Comparison of ENCODE assay signal across 10 mouse cellular contexts in genomic region chr2:178158936-178159335, GRCm38 (mm10). TPM values are rescaled to one million over a fixed set of nuclear protein-coding genes. Genes with fewer than 3 reads are reported as not detected.
DNase-seq lines count a peak whose midpoint lies in the region; ATAC-seq and TF ChIP-seq lines count a peak whose summit lies in the region.
"Had no signal": no experiment of that assay in that cellular context is flagged by ENCODE, and none has a peak within 500 bp of the region (broad histone marks: within the 10 kb centered on the region; RNA-seq: fewer than 3 reads in every experiment).

No protein-coding gene starts in this region.

- no peak overlapping the region for H3K4me3 ChIP-seq in limb, embryonic 12.5 days (replicated peaks)
- no peak overlapping the region for H3K4me3 ChIP-seq in limb, embryonic 10.5 days
- no peak overlapping the region for H3K4me3 ChIP-seq in left cerebral cortex, adult 2 months
- H3K4me3 ChIP-seq: forebrain, embryonic 12.5 days had no signal

- H3K9ac ChIP-seq in limb, embryonic 12.5 days (replicated peaks) = no peak overlapping the region
- H3K9ac ChIP-seq: forebrain, embryonic 12.5 days; lung, embryonic 14.5 days had no signal

- no peak for ATAC-seq in limb, embryonic 12.5 days (ENCODE audit: insufficient number of reproducible peaks, insufficient read depth, low FRiP score, low TSS enrichment, low read depth)

- no peak for DNase-seq in limb, embryonic 10.5 days (ENCODE audit: low spot score)
- DNase-seq in layer of hippocampus, adult 11-12 months (ENCODE audit: low spot score) = peak; percentile 78
- peak; percentile 35 to 64 for DNase-seq in left cerebral cortex, adult 2 months (ENCODE audit: extremely low spot score in 1 of 2, low spot score in 2 of 2)
- peak; percentile 47 for DNase-seq in right cerebral cortex, postnatal 14 days
- no peak for DNase-seq in heart, postnatal 10 days
- DNase-seq in spleen, postnatal 14 days (ENCODE audit: low spot score in 2 of 2) = no peak
- DNase-seq: embryo, embryonic 11 days; lung, embryonic 14.5 days had no signal

- H3K4me2 ChIP-seq in limb, embryonic 12.5 days = no peak overlapping the region
- H3K4me2 ChIP-seq: forebrain, embryonic 12.5 days; lung, embryonic 14.5 days had no signal

- H3K4me1 ChIP-seq in limb, embryonic 12.5 days (replicated peaks) = peaks cover 9% of the 10 kb centered on the region
- peaks cover 15% of the 10 kb centered on the region for H3K4me1 ChIP-seq in limb, embryonic 10.5 days

- WGBS in limb, embryonic 12.5 days = 85% methylated on average over 12 of the region's 12 CpGs
- WGBS in limb, embryonic 10.5 days = 91% methylated on average over 12 of the region's 12 CpGs

- no peaks in the 10 kb centered on the region for H3K27me3 ChIP-seq in limb, embryonic 12.5 days
- H3K27me3 ChIP-seq in limb, embryonic 10.5 days (ENCODE audit: low read depth, poor library complexity, severe bottlenecking) = no peaks in the 10 kb centered on the region
- H3K27me3 ChIP-seq: forebrain, embryonic 12.5 days had no signal

- 0 out of 2 replicates have a peak overlapping the region, but pooled peaks have one; percentile 50 for H3K27ac ChIP-seq in limb, embryonic 12.5 days
- H3K27ac ChIP-seq in limb, embryonic 10.5 days = no peak overlapping the region
- H3K27ac ChIP-seq in left cerebral cortex, adult 2 months = peak overlapping the region; percentile 81
- H3K27ac ChIP-seq: forebrain, embryonic 12.5 days had no signal

- H3K36me3 ChIP-seq in limb, embryonic 12.5 days = no peaks in the 10 kb centered on the region
- no peaks in the 10 kb centered on the region for H3K36me3 ChIP-seq in limb, embryonic 10.5 days
- H3K36me3 ChIP-seq: forebrain, embryonic 12.5 days had no signal

- intact Hi-C loops in left cerebral cortex, adult 2 months (cut with DNase I) = loop anchor here (5.0 kb wide), 1 partner anchor 33 kb away; no protein-coding TSS in a partner anchor
- intact Hi-C loops in heart, postnatal 10 days (cut with DNase I) = no loop called here

- no peak for TF ChIP-seq CTCF in left cerebral cortex, adult 2 months (IDR thresholded peaks at IDR 0.05)

- H3K9me3 ChIP-seq in limb, embryonic 12.5 days = no peaks in the 10 kb centered on the region
- H3K9me3 ChIP-seq in limb, embryonic 10.5 days (replicated peaks) = no peaks in the 10 kb centered on the region
- H3K9me3 ChIP-seq: forebrain, embryonic 12.5 days had no signal

RNA-seq across cellular contexts. Expression of gene Phactr3, which starts 40.2 kb away (rescaled TPM):
- polyA plus RNA-seq in limb, embryonic 12.5 days (2016; fragmentation: Nextera tagmentation; extraction: Ambion mirVana) = 2.3 and 2.7 TPM in 2 replicates
- polyA plus RNA-seq in limb, embryonic 10.5 days (2016; fragmentation: Nextera tagmentation; extraction: Ambion mirVana) = 8.1 and 8.3 TPM in 2 replicates
- total RNA-seq in left cerebral cortex, adult 2 months (2021) = 100 to 1,000 TPM; 143 to 156 TPM
- 1 to 10 TPM; 1.9 TPM for total RNA-seq in heart, postnatal 10 days (2021)

Comparison
In these comparisons a context has a peak if more than half of its experiments do, and no peak if none do; other contexts are left out.
1. DNase-seq: peak in layer of hippocampus, adult 11-12 months (single experiment), left cerebral cortex, adult 2 months (2 of 2) and right cerebral cortex, postnatal 14 days (single experiment); none in limb, embryonic 10.5 days (single experiment), heart, postnatal 10 days (0 of 2) and spleen, postnatal 14 days (0 of 2).
2. RNA of gene Phactr3, which starts 40.2 kb away (total RNA-seq): 143 to 156 TPM in left cerebral cortex, adult 2 months; 1.9 TPM in heart, postnatal 10 days; every median in the first group is over 10 times any median in the second.